Mouse (Mus musculus): ENCODE data around the gene Arid2. TPM values are rescaled to one million over a fixed set of nuclear protein-coding genes. Genes with fewer than 3 reads are reported as not detected.

Gene Arid2
- total RNA-seq, 2 experiments from 2014 or later, result 30.8 to 31.0 TPM

DNA sequence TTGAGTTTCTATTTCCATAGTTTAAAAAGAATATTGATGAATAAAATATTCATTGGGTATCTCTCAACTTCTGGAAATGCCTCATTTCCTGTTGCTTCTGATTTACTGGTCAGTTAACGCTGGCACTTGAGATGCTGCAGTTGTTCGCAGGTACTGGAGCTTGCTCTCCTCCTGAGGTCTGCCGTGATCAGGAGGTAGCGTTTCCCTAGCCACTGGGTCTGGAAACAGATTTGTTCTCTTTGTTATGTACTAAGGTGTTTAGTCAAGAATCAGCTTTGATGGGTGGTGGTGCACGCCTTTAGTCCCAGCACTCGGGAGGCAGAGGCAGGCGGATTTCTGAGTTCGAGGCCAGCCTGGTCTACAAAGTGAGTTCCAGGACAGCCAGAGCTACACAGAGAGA is 54.8 kb downstream of the Arid2 start:
- DNase-seq (ENCODE audit: low spot score in 2 of 2), result no peak

GRCm38 (mm10) chr15:96342871-96343270 is 55.6 kb downstream of the Arid2 start:
- DNase-seq (ENCODE audit: low spot score in 2 of 2), result no peak

GRCm38 (mm10) chr15:96344591-96345285 is 57.4 kb downstream of the Arid2 start:
- no peak for DNase-seq (ENCODE audit: low spot score in 2 of 2)

- no peak for DNase-seq (ENCODE audit: low spot score in 2 of 2)
Measured at GRCm38 (mm10) chr15:96345312-96345849, 58.1 kb downstream of the Arid2 start.

DNA sequence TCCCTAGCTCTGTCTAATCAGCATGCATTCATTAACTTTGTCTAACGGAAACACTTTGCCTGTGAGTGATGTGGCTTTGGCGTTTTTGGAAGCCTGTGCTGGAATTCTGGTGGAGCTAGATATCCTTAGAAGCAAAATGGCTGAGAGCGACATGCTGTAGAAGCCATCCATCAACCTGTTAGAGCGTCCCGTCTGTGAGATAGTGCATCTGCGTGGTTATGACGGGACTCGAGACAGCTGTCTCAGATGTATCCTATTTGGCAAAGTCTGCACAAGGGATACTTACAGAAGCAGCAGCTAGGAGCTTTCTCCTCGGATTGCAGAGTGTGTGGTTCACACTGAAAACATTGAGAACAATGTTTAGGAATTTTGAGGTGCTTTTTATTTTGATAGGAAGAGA is 64.1 kb downstream of the Arid2 start:
- DNase-seq (ENCODE audit: low spot score in 2 of 2), result no peak

DNA sequence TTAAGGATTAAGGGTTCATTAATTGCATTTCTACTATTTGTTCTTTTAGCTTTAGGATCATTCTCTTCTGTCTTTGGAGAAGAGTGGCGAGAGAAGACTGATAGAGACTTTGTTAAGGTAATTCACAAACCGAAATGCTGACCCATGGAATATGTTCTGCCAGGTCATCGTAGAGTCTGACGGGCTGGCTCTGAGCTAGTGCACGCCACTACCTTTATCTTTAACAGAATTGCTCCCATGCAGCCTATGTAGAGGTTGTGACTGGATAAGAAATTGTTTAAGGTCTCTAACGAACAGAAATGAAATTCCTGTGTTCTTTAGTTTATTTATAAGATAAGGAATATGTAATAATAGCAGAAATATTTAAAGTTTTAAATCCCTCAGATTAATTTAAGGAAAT is 71.6 kb downstream of the Arid2 start:
- no peak for DNase-seq (ENCODE audit: low spot score in 2 of 2)

- DNase-seq (ENCODE audit: low spot score in 2 of 2), result no peak
Measured at GRCm38 (mm10) chr15:96360614-96361013, 73.3 kb downstream of the Arid2 start.

DNA sequence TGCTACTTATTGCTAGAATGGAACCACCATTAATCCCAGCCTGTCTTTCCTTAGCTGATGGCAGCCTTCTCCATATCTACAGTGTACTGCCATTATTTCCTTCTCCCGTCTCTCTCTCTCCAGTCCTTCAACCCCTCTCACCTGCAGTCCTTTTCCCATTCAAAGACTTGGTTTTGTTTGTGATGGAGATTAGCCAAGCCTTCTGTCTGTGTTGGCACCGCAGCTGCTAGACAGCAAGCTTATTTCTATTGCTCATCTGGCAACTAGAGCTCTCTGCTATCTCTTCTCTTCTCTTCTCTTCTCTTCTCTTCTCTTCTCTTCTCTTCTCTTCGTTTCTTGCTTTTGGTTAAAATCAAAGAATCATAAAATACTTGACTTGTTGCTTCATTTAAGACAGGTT is 78.0 kb downstream of the Arid2 start:
- no peak for DNase-seq (ENCODE audit: low spot score in 2 of 2)

GRCm38 (mm10) chr15:96366176-96366963 is 79.1 kb downstream of the Arid2 start:
- no peak for DNase-seq (ENCODE audit: low spot score in 2 of 2)

DNA sequence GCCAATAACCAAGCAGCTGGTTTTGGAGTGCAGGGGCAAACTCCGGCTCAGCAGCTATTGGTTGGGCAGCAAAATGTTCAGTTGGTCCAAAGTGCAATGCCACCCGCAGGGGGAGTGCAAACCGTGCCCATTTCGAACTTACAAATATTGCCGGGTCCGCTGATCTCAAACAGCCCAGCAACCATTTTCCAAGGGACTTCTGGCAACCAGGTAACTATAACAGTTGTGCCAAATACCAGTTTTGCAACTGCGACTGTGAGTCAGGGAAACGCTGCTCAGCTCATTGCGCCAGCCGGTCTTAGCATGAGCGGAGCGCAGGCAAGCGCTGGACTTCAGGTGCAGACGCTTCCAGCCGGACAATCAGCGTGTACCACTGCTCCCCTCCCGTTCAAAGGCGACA is 84.0 kb downstream of the Arid2 start:
- DNase-seq (ENCODE audit: low spot score in 2 of 2), result no peak

DNA sequence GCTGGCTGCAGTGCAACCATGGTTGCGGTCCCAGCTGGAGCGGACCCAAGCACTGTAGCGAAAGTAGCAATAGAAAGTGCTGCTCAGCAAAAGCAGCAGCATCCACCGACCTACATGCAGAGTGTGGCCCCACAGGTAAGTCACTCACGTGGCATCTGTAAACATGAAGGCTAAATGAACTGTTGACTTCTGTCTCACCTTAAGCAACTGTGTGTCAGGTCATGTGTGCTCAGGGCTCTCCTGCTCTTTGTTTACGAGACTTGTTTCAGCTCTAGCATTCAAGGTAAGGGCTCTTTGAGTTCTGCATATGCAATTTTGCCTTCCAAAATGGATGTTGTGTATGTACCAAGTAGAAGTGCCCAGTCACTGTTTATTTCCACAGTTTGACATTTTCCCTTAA is 85.3 kb downstream of the Arid2 start:
- DNase-seq (ENCODE audit: low spot score in 2 of 2), result no peak

DNA sequence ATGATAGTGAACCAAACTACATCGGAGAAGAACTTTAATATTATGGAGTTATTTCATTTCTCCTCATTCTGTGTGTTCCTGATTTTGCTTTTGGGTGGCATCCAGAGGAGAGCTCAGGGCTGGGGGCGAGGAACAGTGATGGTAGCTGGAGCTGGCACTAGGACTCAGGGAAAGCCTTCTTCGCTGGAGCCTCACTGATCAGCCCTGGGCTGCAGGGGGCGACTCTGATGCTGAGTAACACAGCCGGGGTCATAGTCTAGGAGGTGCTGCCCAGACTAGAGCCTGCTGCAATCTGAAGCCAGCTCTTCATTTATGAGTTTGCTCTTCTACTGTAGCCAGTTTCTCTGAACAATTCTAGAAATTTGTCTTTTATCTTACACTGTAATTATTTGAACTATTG is 85.8 kb downstream of the Arid2 start:
- no peak for DNase-seq (ENCODE audit: low spot score in 2 of 2)

GRCm38 (mm10) chr15:96376214-96376613 is 88.9 kb downstream of the Arid2 start:
- no peak for DNase-seq (ENCODE audit: low spot score in 2 of 2)

- DNase-seq (ENCODE audit: low spot score in 2 of 2), result no peak
Measured at GRCm38 (mm10) chr15:96377263-96377662, 89.9 kb downstream of the Arid2 start.

DNA sequence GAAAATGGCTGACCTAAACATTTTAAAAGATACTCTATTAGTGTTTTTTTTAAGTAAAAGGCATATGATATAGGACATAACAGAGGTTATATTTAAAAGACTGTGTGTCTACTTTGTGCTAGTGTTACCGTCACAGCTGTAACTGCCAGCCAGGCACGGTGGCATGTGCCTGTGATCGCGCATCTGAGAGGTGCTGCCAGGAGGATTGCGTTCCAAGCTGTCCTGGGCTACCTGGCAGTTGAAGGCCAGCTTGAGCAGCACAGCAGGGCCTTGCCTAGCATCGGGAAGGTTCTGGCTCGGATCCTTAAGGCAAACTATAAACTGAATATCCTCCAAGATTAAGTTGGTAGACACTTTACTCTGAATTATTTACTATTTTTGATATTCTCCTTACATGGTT is 90.4 kb downstream of the Arid2 start:
- no peak for DNase-seq (ENCODE audit: low spot score in 2 of 2)

DNA sequence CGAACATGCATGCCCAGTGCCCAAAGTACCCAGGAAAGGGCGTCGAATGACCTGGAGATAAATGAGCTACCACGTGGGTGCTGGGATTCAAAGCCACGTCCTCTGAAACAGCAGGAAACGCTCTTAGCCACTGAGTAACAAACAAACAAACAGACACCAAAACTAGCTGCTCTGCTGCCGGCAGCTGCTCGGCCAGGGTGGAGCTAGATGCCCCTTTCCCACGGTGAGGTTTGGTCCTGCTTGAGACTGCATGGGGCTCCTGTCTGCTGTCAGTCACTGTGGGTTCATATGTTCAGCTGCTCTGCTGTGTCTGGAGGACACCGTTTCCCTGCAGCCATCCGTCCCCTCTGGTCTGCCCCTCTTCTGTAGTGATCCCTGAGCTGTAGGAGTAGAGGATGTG is 94.9 kb downstream of the Arid2 start:
- DNase-seq (ENCODE audit: low spot score in 2 of 2), result no peak

- DNase-seq (ENCODE audit: low spot score in 2 of 2), result no peak
Measured at GRCm38 (mm10) chr15:96388565-96388964, 101.2 kb downstream of the Arid2 start.

- DNase-seq (ENCODE audit: low spot score in 2 of 2), result no peak
Measured at GRCm38 (mm10) chr15:96392878-96393277, 105.6 kb downstream of the Arid2 start.

DNA sequence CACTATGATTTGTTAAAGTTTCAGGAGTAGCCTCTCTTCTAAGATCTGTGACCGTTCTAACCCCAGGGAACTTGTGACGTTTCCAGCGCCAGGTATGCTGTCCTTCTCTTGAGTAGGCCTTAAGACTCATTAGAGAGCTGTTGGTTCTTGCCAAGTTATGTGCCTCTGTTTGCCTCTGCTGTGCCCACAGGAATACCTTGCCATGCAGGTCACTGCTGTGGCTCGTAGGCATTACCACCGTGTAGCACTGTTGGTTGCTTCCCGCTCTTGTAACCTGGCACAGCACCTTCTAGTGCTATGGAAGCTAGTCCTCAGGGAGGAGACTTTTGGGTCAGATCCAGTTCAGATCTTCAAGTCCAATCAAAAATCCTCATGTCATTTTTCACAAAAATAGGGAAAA is 107.8 kb downstream of the Arid2 start:
- DNase-seq (ENCODE audit: low spot score in 2 of 2), result no peak

GRCm38 (mm10) chr15:96396641-96397344 is 109.5 kb downstream of the Arid2 start:
- DNase-seq (ENCODE audit: low spot score in 2 of 2), result no peak

- no peak for DNase-seq (ENCODE audit: low spot score in 2 of 2)
Measured at GRCm38 (mm10) chr15:96398333-96398732, 111.0 kb downstream of the Arid2 start.

GRCm38 (mm10) chr15:96405548-96405947 is 118.2 kb downstream of the Arid2 start:
- DNase-seq (ENCODE audit: low spot score in 2 of 2), result no peak
